Mouse (Mus musculus) ES-E14 (cell line): ENCODE data around the gene Hdac10.

Experiments used
- CHD2 ChIP-seq: IDR thresholded peaks from 2 replicates; pipeline ENCODE4 v1.6.1; 2014; ENCODE audit warnings: mild to moderate bottlenecking, low read depth, low read length, inconsistent platforms
- HCFC1 ChIP-seq: IDR thresholded peaks from 2 replicates; pipeline ENCODE4 v1.6.1; 2012; ENCODE audit warnings: low read length, inconsistent platforms, borderline replicate concordance; ENCODE audit not compliant: insufficient read depth
- ZC3H11A ChIP-seq: IDR thresholded peaks from 2 replicates; pipeline ENCODE4 v1.6.1; 2012; ENCODE audit warnings: low read depth, mild to moderate bottlenecking, inconsistent platforms, low read length, borderline replicate concordance
- ZNF384 ChIP-seq: IDR thresholded peaks from 2 replicates; pipeline ENCODE4 v1.6.1; 2012; ENCODE audit warnings: low read depth, low read length, inconsistent platforms

DNA sequence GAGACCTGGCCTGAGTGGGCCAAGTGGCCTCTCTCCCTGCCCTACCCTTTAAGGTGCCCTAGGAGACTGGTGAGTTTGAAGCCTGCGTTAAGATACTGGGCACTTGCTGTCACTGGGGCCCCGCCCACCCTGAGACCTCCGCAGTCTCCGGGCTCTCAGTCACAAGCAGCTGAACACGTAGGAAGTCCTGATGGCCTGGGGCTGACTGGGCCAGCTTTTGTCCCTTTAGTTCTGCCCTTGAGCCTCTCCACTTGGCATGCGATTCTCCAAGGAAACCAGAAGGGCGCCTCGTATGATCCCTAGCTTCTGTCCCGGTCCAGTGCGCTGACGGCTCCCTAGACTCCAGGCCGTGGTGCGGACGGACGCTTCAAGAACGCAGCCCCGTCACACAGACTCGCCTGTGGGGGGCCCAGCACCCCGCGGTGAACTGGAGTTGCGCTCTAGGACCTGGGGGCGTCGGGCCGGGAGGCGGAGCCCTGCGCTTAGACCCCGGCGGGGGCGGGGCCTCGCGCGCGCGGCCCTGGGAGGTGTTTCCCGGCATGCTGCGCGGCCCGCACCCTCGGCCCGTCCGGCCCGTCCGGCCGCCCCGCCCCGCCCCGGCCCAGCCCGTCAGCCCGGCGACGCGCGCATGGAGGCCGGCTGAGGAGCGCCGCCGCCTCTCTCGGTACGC is 52.9 kb downstream of the Hdac10 start:
- TF ChIP-seq ZC3H11A = no peak
- TF ChIP-seq ZNF384 = no peak
- TF ChIP-seq CHD2 = no peak
- 0 out of 2 replicates have a peak, but pooled peaks have one; percentile 24 for TF ChIP-seq HCFC1
